Mouse (Mus musculus) MEL (cell line): ENCODE measurements around the gene Zfp984. TPM values are rescaled to one million over a fixed set of nuclear protein-coding genes. Genes with fewer than 3 reads are reported as not detected.
"Not testable (repeated sequence)": the region's sequence is repeated elsewhere in the genome, so short reads cannot be mapped to it uniquely, and the experiment has no call there.

Source experiments
- DNase-seq: peaks from one replicate; pipeline ENCODE4 v3.0.0; 2011; ENCODE audit warnings: low read depth, low spot score
- H3K27ac ChIP-seq: 2 replicates; pipeline ENCODE4 v1.5.1; 2012; ENCODE audit warnings: low read depth, mild to moderate bottlenecking, control low read depth, low read length, moderate library complexity; ENCODE audit not compliant: control insufficient read depth
- H3K27me3 ChIP-seq, 2 experiments: fragments of 150-350 bp in 1 of 2; sonication (generic) in 1 of 2; 2 replicates each; pipeline ENCODE4 v1.6.1; 2012; ENCODE audit warnings: low read length in 2 of 2, mild to moderate bottlenecking in 2 of 2, improper control_type of control experiment in 1 of 2, moderate library complexity in 1 of 2; ENCODE audit not compliant: insufficient read depth in 2 of 2, control insufficient read depth in 1 of 2
- H3K36me3 ChIP-seq, 2 experiments: 2 replicates each; pipeline ENCODE4 v1.6.1; 2012 to 2014; ENCODE audit warnings: low read length in 2 of 2, improper control_type of control experiment in 1 of 2, inconsistent platforms in 1 of 2, mild to moderate bottlenecking in 1 of 2; ENCODE audit not compliant: insufficient read depth in 2 of 2, control insufficient read depth in 1 of 2
- H3K4me1 ChIP-seq, 2 experiments: fragments of 150-350 bp in 1 of 2; sonication (generic) in 1 of 2; 2 replicates each; pipeline ENCODE4 v1.6.1; 2012; ENCODE audit warnings: low read length in 2 of 2, improper control_type of control experiment in 1 of 2, mild to moderate bottlenecking in 1 of 2; ENCODE audit not compliant: insufficient read depth in 2 of 2, control insufficient read depth in 1 of 2
- H3K4me3 ChIP-seq, 2 experiments: fragments of 150-350 bp in 1 of 2; sonication (generic) in 1 of 2; 2 replicates each; pipeline ENCODE4 v1.5.1; 2012; ENCODE audit warnings: low read depth in 2 of 2, low read length in 2 of 2, mild to moderate bottlenecking in 2 of 2, moderate library complexity in 2 of 2, control low read depth in 1 of 2, improper control_type of control experiment in 1 of 2; ENCODE audit not compliant: control insufficient read depth in 1 of 2, insufficient read depth in 1 of 2
- H3K79me2 ChIP-seq: 2 replicates; pipeline ENCODE4 v1.6.1; 2012; ENCODE audit warnings: mild to moderate bottlenecking, low read length, moderate library complexity; ENCODE audit not compliant: control insufficient read depth, poor library complexity, insufficient read depth
- H3K9ac ChIP-seq: 2 replicates; pipeline ENCODE4 v1.6.1; 2012; ENCODE audit warnings: low read depth, mild to moderate bottlenecking, control low read depth, low read length, moderate library complexity; ENCODE audit not compliant: control insufficient read depth, poor library complexity, severe bottlenecking
- H3K9me3 ChIP-seq: fragments of 150-350 bp; sonication (generic); replicated peaks from 2 replicates; pipeline ENCODE4 v1.6.1; 2012; ENCODE audit warnings: mild to moderate bottlenecking, low read length, improper control_type of control experiment, moderate library complexity; ENCODE audit not compliant: insufficient read depth
- CHD1 ChIP-seq: IDR thresholded peaks from 2 replicates; pipeline ENCODE4 v1.6.1; 2012; ENCODE audit warnings: low read depth, mild to moderate bottlenecking, inconsistent platforms, low read length, improper control_type of control experiment
- CHD2 ChIP-seq: IDR thresholded peaks from 2 replicates; pipeline ENCODE4 v1.6.1; 2011; ENCODE audit warnings: low read length, improper control_type of control experiment
- ELF1 ChIP-seq: IDR thresholded peaks from 2 replicates; pipeline ENCODE4 v1.6.1; 2014; ENCODE audit warnings: low read depth, mild to moderate bottlenecking, inconsistent platforms, low read length, improper control_type of control experiment, moderate library complexity
- GABPA ChIP-seq: IDR thresholded peaks from 2 replicates; pipeline ENCODE4 v1.6.1; 2012; ENCODE audit warnings: low read depth, mild to moderate bottlenecking, inconsistent platforms, low read length, improper control_type of control experiment, moderate library complexity
- GATA1 ChIP-seq: IDR thresholded peaks from 2 replicates; pipeline ENCODE4 v1.6.1; 2011; ENCODE audit warnings: low read depth, low read length, improper control_type of control experiment
- HCFC1 ChIP-seq: IDR thresholded peaks from 2 replicates; pipeline ENCODE4 v1.6.1; 2012; ENCODE audit warnings: low read depth, mild to moderate bottlenecking, inconsistent platforms, low read length, improper control_type of control experiment, moderate library complexity
- JUND ChIP-seq: IDR thresholded peaks from 2 replicates; pipeline ENCODE4 v1.6.1; 2011; ENCODE audit warnings: low read depth, mild to moderate bottlenecking, improper control_type of control experiment, low read length
- KAT2A ChIP-seq: conservative IDR thresholded peaks from 2 replicates; pipeline ENCODE4 v1.6.1; 2012; ENCODE audit warnings: low read depth, low read length, improper control_type of control experiment, inconsistent platforms
- MAFK ChIP-seq: IDR thresholded peaks from 2 replicates; pipeline ENCODE4 v1.6.1; 2011; ENCODE audit warnings: low read depth, mild to moderate bottlenecking, low read length, improper control_type of control experiment, borderline replicate concordance
- MEF2A ChIP-seq: IDR thresholded peaks from 2 replicates; pipeline ENCODE4 v1.6.1; 2014; ENCODE audit warnings: low read depth, mild to moderate bottlenecking, inconsistent platforms, low read length, improper control_type of control experiment; ENCODE audit not compliant: poor library complexity, insufficient replicate concordance, severe bottlenecking; ENCODE audit errors: extremely low read depth
- MXI1 ChIP-seq: IDR thresholded peaks from 2 replicates; pipeline ENCODE4 v1.6.1; 2011; ENCODE audit warnings: mild to moderate bottlenecking, low read depth, low read length, improper control_type of control experiment
- NELFE ChIP-seq: IDR thresholded peaks from 2 replicates; pipeline ENCODE4 v1.6.1; 2011; ENCODE audit warnings: low read depth, low read length, improper control_type of control experiment
- POLR2A ChIP-seq, 2 experiments: IDR thresholded peaks; 2 replicates each; pipeline ENCODE4 v1.6.1; 2011 to 2012; ENCODE audit warnings: low read length in 2 of 2, mild to moderate bottlenecking in 2 of 2, control low read depth in 1 of 2, improper control_type of control experiment in 1 of 2, low read depth in 1 of 2, moderate library complexity in 1 of 2; ENCODE audit not compliant: control insufficient read depth in 1 of 2, insufficient read depth in 1 of 2, poor library complexity in 1 of 2
- POLR2AphosphoS5 ChIP-seq: IDR thresholded peaks from 2 replicates; pipeline ENCODE4 v1.6.1; 2012; ENCODE audit warnings: low read depth, borderline replicate concordance, mild to moderate bottlenecking, inconsistent platforms, low read length, moderate library complexity, mixed read lengths
- SIN3A ChIP-seq: IDR thresholded peaks from 2 replicates; pipeline ENCODE4 v1.6.1; 2012; ENCODE audit warnings: low read length, improper control_type of control experiment, inconsistent platforms
- SMC3 ChIP-seq: IDR thresholded peaks from 2 replicates; pipeline ENCODE4 v1.6.1; 2011; ENCODE audit warnings: low read depth, low read length, improper control_type of control experiment
- TBP ChIP-seq: IDR thresholded peaks from 2 replicates; pipeline ENCODE4 v1.8.0; 2011; ENCODE audit warnings: low read depth, low read length, improper control_type of control experiment
- TCF12 ChIP-seq: IDR thresholded peaks from 2 replicates; pipeline ENCODE4 v1.6.1; 2014; ENCODE audit warnings: low read depth, mild to moderate bottlenecking, inconsistent platforms, low read length, improper control_type of control experiment, moderate library complexity
- UBTF ChIP-seq: IDR thresholded peaks from 2 replicates; pipeline ENCODE4 v1.6.1; 2012; ENCODE audit warnings: low read depth, mild to moderate bottlenecking, inconsistent platforms, low read length, improper control_type of control experiment, moderate library complexity, borderline replicate concordance; ENCODE audit not compliant: insufficient read depth
- USF1 ChIP-seq: IDR thresholded peaks from 2 replicates; pipeline ENCODE4 v1.6.1; 2014; ENCODE audit warnings: low read depth, mild to moderate bottlenecking, inconsistent platforms, low read length, improper control_type of control experiment, moderate library complexity
- USF2 ChIP-seq, 2 experiments: IDR thresholded peaks; 2 replicates each; pipeline ENCODE4 v1.6.1; 2011 to 2012; ENCODE audit warnings: improper control_type of control experiment in 2 of 2, low read length in 2 of 2, borderline replicate concordance in 1 of 2, inconsistent platforms in 1 of 2, low read depth in 1 of 2, mild to moderate bottlenecking in 1 of 2; ENCODE audit not compliant: insufficient read depth in 1 of 2
- ZC3H11A ChIP-seq: IDR thresholded peaks from 2 replicates; pipeline ENCODE4 v1.6.1; 2012; ENCODE audit warnings: low read depth, mild to moderate bottlenecking, inconsistent platforms, low read length, improper control_type of control experiment
- ZKSCAN1 ChIP-seq: IDR thresholded peaks from 2 replicates; pipeline ENCODE4 v1.6.1; 2012; ENCODE audit warnings: low read depth, mild to moderate bottlenecking, inconsistent platforms, low read length, improper control_type of control experiment, moderate library complexity
- ZNF384 ChIP-seq: IDR thresholded peaks from 2 replicates; pipeline ENCODE4 v1.6.1; 2012; ENCODE audit warnings: low read depth, mild to moderate bottlenecking, inconsistent platforms, low read length, improper control_type of control experiment
- polyA plus RNA-seq, 2 experiments: library from polyadenylated mRNA; stranded (reverse) in 1 of 2; unstranded in 1 of 2; fragments of >175 nt in 1 of 2; fragments of >200 nt in 1 of 2; gene quantifications; 2 replicates each; pipeline versions ENCODE4 v1.2.1 to v1.2.4; 2012; ENCODE audit warnings: low replicate concordance in 2 of 2, low read depth in 1 of 2; ENCODE audit not compliant: insufficient read length in 2 of 2, insufficient read depth in 1 of 2, missing spikeins in 1 of 2
- total RNA-seq: library from RNA; depleted of rRNA; stranded (reverse); fragments of 300-350 nt; gene quantifications from 2 replicates; pipeline ENCODE4 v1.2.3, GENCODE M21; 2012

Zfp984 gene
- total and polyA plus RNA-seq, 3 experiments: 0.92 to 2.2 TPM; not detected in 1

DNA sequence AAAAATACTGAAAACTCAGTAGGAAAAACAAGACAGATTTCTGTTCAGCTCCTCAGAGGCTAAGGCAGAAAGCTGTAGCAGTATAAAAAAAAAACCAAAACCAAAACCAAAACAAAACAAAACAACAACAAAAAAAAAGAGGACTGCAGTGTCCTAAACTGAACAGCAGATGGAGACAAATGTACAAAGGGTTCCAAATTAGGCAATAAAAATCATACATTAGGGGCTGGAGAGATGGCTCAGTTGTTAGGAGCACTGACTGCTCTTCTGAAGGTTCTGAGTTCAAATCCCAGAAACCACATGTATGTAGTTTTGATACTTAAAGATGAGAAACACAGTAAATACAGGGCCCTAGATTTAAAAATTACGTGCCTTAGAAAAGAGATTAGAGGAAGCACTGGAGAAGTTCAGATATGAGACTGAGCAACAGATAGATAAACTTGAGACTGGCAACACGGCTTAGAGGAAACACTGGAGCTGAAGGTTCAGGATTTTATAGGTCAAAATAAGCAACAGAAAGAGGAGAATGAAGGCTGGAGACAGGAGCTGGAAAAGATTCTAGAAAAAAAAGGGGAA, 5.1 kb upstream of the Zfp984 start (continued):
- TF ChIP-seq CHD2 (no peak), TCF12 (no peak), MXI1 (no peak), UBTF (no peak), USF2 (IDR thresholded peaks at IDR 0.05; ENCODE audit: borderline replicate concordance in 1 of 2, insufficient read depth in 1 of 2, low read depth in 1 of 2, low read length in 2 of 2) (no peak), ZNF384 (peak; percentile 89), MAFK (no peak), ZKSCAN1 (no peak), TBP (peak; percentile 95), GATA1 (0 out of 2 replicates have a peak, but pooled peaks have one; percentile 24), ZC3H11A (peak; percentile 45), POLR2A (IDR thresholded peaks at IDR 0.05; ENCODE audit: control insufficient read depth in 1 of 2, insufficient read depth in 1 of 2, low read depth in 1 of 2, low read length in 2 of 2, poor library complexity in 1 of 2) (no peak), CHD1 (no peak), USF1 (no peak), SIN3A (peak; percentile 24; the same call in 1 of the 2 replicates), POLR2AphosphoS5 (no peak), HCFC1 (no peak), KAT2A (no peak), NELFE (no peak), ELF1 (no peak)

DNA sequence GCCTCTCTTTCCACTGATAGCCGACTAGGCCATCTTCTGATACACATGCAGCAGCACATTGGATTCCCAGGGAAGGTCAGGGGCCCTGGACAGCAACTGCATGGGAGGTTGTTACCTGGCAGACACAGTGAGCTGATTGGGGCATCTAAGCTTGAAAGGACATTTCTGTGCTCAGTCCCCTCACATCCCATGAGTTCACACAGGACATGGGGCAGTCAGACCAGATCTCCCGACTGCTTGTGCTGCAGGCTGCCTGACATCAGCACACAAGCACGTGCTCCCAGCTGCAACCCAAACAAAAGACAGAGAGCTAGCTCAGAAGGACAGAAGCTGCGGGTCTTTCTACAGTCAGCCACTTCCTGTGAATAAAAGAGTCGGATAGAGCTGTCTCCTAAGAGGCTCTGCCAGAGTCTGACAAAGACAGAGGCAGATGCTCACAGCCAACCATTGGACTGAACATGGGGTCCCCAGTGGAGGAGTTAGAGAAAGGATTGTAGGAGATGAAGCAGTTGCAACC, 3.7 kb upstream of the Zfp984 start:
- Histone ChIP-seq H3K9ac (no peak overlapping the region), H3K4me3 (no peak overlapping the region), H3K36me3 (no peaks in the 10 kb centered on the region), H3K27me3 (no peaks in the 10 kb centered on the region), H3K4me1 (no peaks in the 10 kb centered on the region), H3K27ac (no peak overlapping the region), H3K79me2 (no peaks in the 10 kb centered on the region; the same call in 1 of the 2 replicates), H3K9me3 (no peaks in the 10 kb centered on the region)
- TF ChIP-seq USF2 (IDR thresholded peaks at IDR 0.05; ENCODE audit: borderline replicate concordance in 1 of 2, insufficient read depth in 1 of 2, low read depth in 1 of 2, low read length in 2 of 2) (no peak), JUND (no peak), SMC3 (no peak), MEF2A (no peak), ZKSCAN1 (no peak), GABPA (no peak)
- no peak for DNase-seq

DNA sequence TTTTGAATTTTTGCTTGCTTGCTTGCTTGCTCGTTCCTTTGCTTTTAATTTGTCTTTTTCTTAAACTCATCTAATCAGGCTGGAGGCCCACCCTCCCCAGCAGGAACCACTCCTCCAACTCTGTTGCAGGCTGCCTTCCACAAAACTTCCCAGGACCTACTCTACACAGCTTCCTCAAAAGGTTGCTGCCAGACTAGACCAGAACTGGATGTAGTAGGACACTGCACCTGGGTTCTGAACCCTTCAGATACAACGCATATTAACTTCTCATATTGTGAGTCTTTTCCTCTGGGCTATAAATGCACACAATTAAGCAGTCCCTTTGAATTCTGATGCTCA, 347 bp upstream of the Zfp984 start:
- not testable (repeated sequence) for H3K79me2 ChIP-seq, DNase-seq, H3K9ac ChIP-seq, H3K4me3 ChIP-seq, H3K4me1 ChIP-seq, H3K36me3 ChIP-seq, H3K27ac ChIP-seq, H3K27me3 ChIP-seq, H3K9me3 ChIP-seq

DNA sequence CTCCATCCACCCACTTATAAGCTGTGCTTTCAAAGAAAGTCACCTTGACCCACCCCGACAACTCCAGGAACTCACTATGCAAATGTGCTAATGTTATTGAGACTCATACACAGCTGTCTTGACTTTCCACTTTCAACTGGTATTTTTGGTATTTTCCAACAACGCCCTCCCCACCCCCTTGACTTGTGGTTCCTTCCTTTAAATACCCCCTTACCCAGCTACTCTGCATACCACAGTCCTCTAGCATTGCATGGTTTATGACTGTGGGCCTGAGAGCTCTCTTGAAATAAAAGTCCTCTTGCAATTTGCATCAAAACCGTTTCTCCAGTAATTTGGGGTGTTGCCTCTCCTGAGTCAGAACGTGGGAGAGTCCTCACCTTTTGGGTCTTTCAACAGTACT, 1.1 kb downstream of the Zfp984 start:
- H3K4me1 ChIP-seq, H3K9me3 ChIP-seq, H3K27ac ChIP-seq, H3K36me3 ChIP-seq, H3K27me3 ChIP-seq, H3K79me2 ChIP-seq, DNase-seq: not testable (repeated sequence)
- H3K9ac ChIP-seq: peak overlapping the region; percentile 58; the same call in 1 of the 2 replicates
- H3K4me3 ChIP-seq: peak overlapping the region; percentile 46 to 50
